Mouse (Mus musculus): Measurements from ENCODE around the gene Syk.

Syk gene

DNA sequence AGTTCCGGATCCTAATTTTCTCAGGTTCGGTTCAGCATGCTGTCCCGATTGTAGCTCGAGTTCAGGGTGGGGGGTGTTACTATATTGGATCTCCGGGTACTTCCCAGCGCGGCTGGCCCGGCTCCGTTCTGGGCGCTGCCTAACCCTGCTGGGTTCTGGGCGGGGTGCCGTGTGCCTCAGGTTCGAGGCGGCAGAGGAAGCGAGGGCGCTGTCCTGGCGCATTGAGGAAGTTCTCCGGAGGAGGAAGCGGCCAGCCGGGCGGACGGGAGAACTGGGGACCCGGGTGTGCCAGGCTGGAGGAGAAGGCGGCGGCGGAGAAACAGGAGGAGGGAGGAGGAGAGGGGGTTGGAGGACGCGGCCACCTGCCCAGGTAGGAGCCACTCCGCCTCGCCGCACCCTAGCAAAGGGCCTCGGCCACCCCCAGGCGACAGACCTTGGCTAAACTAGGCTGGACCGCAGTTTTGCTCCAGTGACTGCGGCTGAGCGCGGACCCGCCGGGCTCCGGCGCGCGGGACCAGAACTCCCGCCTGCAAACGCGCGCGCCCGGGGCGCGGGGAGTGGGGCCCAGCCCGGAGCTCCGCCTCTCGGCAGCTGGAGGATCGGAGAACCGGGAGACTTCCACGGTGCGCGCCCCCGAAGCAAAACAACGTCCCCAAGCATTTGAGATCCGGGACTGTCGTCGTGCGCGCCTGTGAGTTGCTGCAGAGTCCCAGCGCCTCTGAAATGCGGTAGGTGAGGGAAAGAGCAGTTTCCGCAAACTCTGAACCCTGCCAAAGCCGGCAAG lies at the start of gene Syk:
Syk (plus strand) TSS at position 296 of the 784 bp plus-strand sequence.
- DNase-seq (ENCODE audit: low spot score) = peak; percentile 46

DNA sequence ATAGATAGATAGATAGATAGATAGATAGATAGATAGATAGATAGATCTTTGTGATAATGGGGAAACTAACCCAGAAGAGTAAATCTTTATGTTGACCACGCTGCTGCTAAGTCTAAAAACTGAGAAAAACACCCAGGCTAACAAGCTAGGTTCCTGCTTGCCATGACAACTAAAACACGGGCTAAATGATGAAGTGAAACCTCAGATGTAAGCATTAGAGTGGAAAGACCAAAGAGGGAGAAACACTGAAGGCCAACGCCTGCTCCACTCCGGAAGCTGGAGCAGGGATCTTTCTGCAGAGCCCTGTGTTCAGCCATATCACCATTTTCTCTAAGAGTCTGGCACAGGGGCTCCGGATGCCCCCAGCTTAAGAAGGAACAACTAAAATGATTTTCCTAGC lies 49.3 kb upstream of the Syk start:
- no peak for DNase-seq (ENCODE audit: low spot score)

DNA sequence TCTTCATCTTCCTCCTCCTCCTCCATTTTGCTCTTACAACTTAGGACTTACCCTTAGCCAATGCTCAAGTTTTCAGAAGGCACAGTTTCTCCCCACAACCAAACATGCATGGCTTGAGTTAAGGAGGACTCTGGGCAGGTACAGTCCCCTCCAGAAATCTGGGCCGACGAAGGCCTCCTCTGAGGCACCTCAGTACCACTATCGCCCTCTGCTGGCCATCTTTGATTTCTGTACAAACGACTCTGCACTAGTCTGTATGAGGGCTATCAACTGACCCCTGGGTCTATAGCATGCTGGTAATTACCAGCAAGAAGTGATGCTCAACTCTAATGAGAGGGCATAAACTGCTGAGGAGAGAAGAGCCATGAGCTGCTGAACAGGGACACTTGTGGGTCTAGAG lies 47.4 kb upstream of the Syk start:
- DNase-seq (ENCODE audit: low spot score) = no peak

DNA sequence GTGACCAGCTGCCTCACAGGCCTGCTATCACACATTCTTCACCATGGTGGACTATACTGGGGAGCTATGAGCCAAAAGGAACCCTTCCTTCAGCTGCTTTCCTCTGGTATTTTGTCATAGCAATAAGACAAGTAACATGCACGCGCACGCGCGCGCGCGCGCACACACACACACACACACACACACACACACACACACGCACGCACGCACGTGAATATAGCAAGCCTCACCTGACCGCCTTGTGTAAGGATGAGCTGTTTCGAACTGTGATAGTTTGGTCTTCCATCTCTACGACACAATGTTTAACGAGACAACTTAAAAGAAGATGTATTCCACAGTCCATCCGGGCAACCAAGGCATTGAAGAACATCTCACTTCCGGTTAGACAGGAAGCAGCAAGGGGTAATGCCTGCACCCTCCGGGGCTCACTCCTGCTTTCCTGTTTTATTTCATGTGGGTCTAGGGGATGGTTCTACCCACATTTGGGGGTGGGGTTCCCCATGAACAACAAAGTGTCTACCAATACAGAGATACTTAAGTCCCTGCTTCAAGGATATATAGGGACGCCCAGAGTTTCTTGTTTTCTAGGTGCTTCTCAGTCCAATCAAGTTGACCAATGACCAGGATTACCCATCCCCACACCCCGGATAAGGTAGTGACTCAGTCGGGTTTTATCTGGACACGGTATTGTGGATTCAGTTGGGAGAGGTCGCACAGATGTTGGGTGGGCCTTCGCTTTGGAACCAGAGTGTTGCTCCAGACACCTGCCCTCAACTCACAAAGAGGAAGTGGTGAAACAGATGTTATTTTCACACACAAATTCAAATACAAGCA lies 45.0 kb upstream of the Syk start:
- DNase-seq (ENCODE audit: low spot score) = peak; percentile 8

DNA sequence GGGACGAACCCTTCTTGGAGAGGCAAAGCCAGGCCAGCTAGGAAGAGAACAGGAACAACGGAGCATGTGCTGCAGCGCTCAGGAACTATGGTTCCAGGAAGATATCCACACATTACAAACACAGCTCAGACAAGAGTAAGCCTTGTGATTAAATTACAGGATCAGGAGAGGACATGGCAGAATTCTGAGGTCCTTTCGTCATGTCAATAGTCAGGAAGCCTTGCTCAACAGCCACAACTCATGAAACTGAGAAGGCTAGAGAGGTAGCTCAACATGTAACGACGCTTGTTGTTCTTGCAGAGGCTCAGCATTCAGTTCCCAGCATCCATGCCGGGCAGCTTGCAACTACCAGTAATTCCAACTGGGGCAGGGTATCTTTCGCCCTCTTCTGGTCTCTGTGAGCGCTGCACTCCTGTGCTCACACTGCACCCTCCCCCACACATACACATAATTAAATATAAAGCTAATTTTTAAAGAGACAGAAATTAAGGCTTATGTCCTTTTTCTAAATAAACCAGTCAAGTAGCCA lies 44.3 kb upstream of the Syk start:
- DNase-seq (ENCODE audit: low spot score) = no peak

DNA sequence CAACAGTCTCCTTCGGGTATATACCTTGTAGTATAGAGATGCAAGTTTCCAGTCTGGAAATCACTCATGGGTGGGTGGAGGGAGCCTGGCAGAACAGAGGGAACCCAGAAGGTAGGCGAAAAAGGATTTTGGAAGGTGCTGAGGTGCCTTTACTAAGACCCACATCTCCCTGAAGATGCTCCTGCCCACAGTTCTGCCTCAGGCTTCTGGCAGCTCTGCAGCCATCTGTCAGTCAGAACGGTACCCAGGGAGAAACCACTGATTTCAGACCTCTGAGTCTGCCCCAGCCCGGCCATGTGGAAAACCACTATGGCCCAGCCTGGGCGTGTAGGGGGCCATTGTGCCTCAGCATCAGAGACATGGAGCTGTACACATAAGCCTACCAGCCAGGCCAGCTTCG lies 43.5 kb upstream of the Syk start:
- DNase-seq (ENCODE audit: low spot score) = no peak

DNA sequence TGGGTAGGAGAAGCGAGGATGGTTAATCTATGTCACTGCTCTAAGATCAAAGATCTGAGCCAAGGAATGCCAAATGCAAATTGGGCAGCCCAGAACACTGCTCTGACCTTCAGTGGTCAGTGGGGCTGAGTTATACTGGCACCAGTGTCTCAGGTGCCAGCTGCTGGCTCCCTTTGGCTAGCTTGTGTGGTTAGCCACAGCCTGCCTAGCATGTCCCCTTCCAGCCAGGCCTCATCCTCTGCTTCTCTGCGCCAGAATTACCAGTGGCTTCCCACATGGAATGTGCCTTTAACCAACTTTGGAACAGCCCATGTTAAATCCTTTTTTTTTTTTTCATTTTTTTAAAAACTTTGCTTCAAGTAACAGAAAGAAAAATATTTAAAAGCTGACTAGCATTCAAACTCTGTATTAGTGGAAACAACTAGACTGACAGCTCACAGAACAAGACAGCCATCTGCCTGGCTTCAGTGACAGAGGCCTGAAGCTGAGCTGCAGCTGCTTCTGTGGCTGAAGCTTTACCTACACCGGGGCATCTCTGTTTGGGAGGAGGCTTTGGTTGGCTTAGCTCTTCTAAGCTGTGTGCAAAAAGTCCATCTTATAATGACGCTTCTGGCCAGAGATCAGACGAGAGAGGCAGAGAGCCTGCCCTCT lies 41.5 kb upstream of the Syk start:
- DNase-seq (ENCODE audit: low spot score) = no peak

DNA sequence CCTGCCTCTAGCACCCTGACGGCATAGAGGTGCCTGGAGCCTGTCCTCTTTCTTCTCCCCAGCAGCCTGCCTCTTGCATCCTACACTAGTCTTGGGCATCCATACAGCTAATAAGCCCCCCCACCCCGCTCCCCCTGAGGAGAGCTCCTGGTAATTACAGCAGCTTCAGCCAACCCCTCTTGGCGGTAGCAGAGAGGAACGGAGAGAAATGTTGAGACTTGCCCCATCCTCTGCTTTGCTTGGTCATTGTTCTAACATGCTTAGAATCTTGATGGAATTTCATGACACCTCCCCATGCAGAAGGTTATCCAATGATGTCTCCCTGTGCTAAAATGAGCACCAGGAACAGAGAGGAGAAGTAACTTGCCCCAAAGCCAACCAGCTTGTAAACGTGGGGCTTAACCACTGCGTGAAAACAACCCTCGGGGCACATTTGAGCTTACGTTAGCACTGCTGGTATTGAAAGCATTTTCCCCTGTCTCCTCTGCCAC lies 40.9 kb upstream of the Syk start:
- no peak for DNase-seq (ENCODE audit: low spot score)

DNA sequence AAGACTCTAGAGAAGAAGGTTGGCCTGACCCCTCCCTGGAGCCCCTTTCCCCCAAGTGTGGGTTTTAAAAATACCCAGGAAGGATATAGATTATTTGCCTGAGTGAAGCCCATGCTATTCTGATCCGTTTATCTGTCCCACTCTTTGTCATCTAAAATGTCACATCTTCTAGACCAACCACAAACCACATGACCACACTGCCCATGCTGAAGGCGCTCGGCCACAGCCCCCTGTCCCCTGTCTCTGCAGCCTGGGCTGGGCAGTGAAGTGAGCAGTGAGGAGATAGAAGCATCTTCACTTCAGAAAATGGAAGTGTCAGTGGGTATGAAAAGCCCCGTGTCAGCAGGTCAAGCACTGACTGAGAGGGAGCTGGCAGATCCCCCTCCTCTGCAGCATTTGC lies 40.3 kb upstream of the Syk start:
- no peak for DNase-seq (ENCODE audit: low spot score)

DNA sequence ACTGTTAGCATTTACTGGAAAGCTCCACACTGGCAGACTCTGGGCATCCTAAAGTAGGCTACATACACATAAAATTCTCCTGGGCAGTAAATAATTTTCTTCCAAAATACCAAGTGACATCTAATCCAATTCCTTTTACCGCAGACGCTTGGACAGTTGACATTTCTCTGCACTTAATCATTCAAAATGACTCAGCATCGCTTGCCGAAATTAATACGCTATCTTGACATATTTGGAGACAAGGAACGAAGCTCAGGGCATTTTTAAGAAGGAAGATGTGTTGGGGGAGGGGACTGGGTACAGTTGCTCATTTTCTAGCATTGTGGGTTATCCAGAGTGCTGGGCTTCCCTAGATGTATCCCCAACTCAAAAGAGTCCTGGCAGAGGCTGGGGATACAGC lies 36.7 kb upstream of the Syk start:
- DNase-seq (ENCODE audit: low spot score) = no peak

DNA sequence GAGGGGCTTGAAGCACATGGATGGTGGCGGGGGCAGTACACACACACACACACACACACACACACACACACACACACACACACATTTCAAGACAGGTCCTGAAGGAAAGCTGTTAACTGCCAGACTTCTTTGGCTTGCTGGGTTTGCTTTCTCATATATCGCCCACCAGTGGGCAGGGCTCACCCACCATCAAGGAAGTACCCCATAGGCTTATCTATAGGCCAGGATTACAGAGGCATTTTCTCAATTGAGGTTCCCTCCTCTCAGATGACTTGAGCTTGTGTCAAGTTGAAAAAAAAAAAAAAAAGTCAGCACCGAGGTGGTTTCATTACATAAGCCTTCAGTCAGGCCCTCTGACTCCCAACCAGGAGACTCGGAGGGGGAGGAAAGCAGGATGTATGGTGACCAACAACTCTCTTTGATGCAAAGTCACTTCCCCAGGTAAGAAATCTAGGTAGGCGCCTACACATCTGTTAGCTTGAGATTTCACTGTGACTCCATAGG lies 32.2 kb upstream of the Syk start:
- DNase-seq (ENCODE audit: low spot score) = no peak

DNA sequence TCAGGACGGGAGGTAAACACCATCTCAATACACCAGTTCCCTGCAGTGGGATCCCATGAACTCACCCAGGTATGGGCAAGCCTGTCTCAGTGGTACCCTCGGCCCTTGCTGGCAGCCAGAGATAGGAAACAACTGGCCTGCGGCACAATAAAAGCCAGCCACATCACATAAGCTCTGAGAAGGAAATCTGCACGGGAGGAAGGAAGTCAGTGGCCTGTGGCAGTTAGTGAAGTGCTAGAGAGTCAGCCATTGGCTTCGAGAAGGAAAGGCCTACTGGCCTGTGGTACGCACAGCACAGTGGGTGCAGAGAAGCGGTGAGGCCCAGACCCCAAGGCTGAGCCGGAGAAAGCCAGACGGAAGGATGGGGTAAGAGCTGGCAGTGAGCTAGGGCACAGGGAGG lies 31.7 kb upstream of the Syk start:
- no peak for DNase-seq (ENCODE audit: low spot score)

DNA sequence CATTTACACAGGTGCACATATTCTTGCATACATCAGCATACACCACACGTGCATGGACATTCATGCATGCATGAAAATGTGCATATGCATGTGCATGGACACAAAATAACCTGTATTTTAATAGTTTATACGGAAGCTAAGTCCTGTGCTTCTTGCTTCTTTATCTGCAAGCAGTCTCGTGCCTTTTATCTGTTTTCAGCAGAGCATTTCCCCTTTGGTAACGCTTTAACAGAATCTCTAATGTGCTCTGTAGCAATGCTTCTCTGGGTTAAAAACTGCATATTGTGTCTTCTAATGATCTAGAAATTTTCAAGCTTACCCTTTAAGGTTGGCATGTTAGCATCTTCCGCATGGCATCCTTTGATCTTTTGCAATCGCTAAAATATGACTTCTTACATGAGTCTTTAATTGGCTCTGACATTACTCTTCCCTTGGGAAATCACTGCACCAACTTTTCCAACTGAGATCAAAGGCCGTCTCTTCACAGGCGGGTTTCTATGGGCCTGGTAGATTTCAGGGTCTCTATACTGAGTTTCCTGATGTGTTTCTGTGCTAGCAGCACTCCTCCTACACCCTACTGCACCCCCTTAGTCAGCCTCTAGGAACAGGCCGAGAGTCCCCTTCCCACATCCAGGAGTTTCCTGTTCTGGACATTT lies 30.0 kb upstream of the Syk start:
- DNase-seq (ENCODE audit: low spot score) = no peak

DNA sequence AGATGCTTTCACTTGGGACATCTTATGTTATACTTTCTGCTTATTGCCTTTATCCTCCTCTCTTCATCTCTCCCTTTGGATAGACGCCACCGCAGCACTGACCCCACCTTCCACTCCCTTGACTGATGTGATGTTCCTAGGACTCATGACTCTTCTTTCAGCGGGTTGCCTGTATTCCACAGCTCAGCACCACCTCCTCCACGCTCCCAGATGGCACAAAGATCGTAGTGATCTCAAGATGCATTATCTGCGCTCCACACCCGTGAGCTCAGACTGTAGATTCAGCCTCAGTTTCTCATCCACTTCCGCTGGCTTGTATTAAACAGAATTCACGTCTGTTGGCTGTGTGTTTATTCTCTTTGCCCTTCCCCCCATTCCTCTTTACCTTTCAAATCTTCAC lies 28.3 kb upstream of the Syk start:
- DNase-seq (ENCODE audit: low spot score) = no peak

DNA sequence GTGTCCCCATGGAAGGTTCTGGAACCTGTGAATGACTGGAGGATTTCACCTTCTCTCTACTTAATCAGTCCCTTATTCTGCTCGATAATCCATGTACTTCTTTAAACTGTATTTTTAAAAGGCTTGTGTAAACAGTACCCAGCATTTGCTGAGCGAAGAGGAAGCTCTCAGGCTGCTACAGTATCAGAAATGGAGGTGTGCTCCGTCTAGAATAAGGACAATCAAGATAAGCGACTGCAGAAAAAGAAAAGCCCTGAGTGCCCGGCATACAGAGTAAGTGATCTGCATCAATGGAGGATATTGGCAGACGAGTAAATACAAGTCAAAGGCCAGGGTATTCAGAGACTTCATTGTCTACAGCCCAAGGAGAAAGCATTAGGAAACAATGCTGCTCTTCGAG lies 25.6 kb upstream of the Syk start:
- no peak for DNase-seq (ENCODE audit: low spot score)

DNA sequence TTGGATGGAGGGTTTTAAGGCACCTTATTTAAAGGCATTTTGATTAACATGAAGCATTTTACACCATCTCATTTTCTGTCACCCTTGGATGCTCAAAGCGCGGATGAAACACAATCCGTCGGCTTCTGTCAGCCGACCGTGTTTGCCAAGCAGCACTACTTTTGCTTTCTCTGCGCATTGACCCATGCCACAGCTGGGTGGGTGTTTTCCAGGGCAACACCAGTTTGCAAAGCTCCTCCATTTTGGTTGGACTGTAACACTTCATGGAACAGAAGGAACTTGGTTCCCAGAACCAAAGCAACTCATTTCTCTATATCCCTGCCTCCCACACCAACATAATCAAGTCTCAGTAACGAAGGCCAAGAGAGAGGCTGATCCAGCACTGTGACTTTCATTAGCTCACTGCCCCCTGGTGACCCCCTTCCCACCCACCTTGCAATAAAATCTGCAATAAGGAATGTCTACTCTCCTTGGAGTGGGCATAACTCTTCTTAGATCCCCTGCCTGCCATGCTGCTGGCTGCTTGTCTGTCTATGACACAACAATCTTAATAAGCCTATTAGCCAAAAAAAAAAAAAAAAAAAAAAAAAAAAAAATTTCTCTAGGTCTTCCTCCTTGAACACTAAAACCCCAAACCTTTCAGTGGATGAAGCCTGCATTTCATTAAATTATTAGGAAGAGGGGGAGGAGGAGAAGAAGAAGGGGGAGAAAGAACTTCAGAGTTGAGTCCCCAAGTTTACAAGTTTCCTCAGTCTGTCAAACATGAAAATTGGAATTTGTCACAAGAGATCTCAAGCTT lies 21.4 kb upstream of the Syk start:
- DNase-seq (ENCODE audit: low spot score) = no peak

DNA sequence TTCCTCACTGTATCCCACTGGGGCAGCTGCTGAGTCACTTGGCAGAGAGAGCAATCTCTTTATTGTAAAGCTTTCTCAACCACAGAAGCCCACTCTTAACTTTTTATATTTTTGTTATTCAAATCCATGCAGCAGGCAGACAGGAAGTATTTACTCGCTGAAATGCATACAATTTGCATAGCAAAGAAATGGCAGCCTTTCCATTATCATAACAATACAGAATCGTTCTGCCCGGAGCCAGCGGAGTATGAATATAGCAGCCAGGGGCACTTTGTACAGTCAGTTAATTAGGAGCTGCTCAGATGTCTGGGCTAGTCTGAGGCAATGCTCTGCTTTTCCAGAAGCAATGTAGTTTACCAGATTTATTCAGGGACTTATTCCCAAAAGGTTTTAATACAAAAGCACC lies 20.8 kb upstream of the Syk start:
- no peak for DNase-seq (ENCODE audit: low spot score)

DNA sequence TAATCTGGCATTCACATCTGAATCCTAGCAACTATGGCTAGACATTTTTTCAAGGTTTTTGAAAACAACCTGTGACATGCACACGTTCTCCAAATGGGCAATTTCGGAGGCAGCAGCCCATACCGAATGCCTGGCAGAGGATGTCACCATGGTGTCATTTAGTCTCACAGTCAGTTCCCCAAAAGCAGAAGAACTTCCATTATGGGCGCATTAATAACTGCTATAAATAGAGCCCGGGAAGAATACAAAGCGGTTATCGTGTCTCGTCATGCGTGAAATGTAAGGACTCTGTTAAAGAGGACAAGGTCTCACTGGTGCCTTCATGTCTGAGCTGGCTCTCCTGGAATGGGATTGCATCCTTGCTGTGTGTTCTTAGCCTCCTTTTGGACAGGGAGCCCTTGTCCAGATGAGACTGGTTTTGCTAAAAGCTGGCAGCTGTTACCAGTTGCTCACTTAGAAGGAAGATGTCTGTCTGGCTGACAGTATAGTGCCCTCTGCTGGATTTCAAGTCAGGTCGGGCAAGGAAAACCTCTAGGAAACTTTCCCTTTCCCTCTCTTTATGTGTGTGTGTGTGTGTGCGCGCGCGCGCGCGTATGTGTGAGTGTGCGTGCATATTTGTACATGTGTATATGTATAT lies 17.8 kb upstream of the Syk start:
- no peak for DNase-seq (ENCODE audit: low spot score)

DNA sequence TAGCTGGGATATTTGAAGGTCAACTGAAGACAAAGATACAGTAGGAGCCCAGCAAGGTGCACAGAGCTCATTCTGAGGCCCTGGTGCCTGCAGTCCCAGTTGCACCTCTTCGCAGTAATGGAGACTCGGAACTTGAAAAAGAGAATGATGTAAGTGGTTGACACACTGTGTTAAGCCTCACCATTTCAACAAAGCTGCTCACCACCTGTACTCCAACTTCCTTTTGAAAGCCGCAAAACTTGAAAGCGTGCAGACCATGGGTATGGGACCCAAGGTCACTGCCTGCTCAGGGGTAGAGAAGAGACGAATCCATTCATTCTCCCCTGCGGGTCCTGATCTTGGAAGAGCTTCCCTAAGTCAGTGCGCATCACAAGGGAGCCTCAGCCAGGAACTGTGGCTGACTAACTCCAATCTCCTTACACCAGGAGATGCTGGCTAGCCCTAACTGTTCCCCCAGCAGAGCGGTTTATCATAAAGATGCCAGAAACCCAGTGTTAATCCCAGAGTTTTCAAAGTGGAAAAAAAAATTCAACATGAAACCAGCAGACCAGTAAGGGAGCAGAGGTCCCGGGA lies 16.7 kb upstream of the Syk start:
- DNase-seq (ENCODE audit: low spot score) = no peak

DNA sequence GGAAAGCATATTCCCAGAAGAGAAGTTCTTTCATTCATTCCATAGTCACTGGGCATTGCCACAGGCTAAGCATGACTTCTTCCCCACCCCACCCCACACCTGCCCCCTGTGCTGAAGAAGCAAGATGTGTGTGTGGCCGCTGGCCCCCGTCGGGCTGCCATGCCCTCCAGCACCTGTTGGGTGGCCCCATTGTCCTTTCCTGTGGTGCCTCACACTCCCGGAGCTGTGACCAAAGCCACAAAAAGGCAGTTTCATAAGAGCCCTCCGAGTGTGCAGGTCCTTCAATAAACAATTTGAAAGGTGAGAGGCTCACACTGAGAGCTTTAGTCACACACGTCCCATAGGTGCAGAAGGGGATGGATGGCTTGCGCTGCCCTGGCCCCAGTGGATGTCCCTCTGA lies 16.2 kb upstream of the Syk start:
- DNase-seq (ENCODE audit: low spot score) = no peak

All from spleen, adult 12 weeks (tissue).